Mouse (Mus musculus) natural killer cell, adult 2 months (primary cell): ENCODE results near the gene Cemip2.

Experiments
- DNase-seq, 2 experiments: peaks; one replicate each; pipeline ENCODE4 v3.0.0; 2022; ENCODE audit warnings: low spot score in 2 of 2

Gene Cemip2

GRCm38 (mm10) chr19:21779106-21779505 is 964 bp downstream of the Cemip2 start:
- no peak for DNase-seq

- DNase-seq = no peak
Observed at GRCm38 (mm10) chr19:21780663-21781062, 2.5 kb downstream of the Cemip2 start.

GRCm38 (mm10) chr19:21781066-21781786 is 3.1 kb downstream of the Cemip2 start:
- DNase-seq = no peak

GRCm38 (mm10) chr19:21781787-21782432 is 3.8 kb downstream of the Cemip2 start:
- no peak for DNase-seq

- no peak for DNase-seq
Observed at GRCm38 (mm10) chr19:21783717-21784116, 5.6 kb downstream of the Cemip2 start.

- DNase-seq = no peak
Observed at GRCm38 (mm10) chr19:21784331-21785131, 6.4 kb downstream of the Cemip2 start.

GRCm38 (mm10) chr19:21785132-21785528 is 7.0 kb downstream of the Cemip2 start:
- DNase-seq = peak in 1 of 2 experiments; percentile 10

- DNase-seq = no peak
Observed at GRCm38 (mm10) chr19:21787004-21787480, 8.9 kb downstream of the Cemip2 start.

- no peak for DNase-seq
Observed at GRCm38 (mm10) chr19:21788999-21789398, 10.9 kb downstream of the Cemip2 start.

GRCm38 (mm10) chr19:21789676-21790075 is 11.5 kb downstream of the Cemip2 start:
- DNase-seq = no peak

GRCm38 (mm10) chr19:21791386-21791785 is 13.2 kb downstream of the Cemip2 start:
- no peak for DNase-seq

GRCm38 (mm10) chr19:21791826-21792225 is 13.7 kb downstream of the Cemip2 start:
- DNase-seq = no peak

GRCm38 (mm10) chr19:21792587-21793175 is 14.5 kb downstream of the Cemip2 start:
- no peak for DNase-seq

- no peak for DNase-seq
Observed at GRCm38 (mm10) chr19:21794569-21794968, 16.4 kb downstream of the Cemip2 start.

GRCm38 (mm10) chr19:21796333-21796732 is 18.2 kb downstream of the Cemip2 start:
- DNase-seq = no peak

GRCm38 (mm10) chr19:21798700-21799099 is 20.6 kb downstream of the Cemip2 start:
- no peak for DNase-seq

- DNase-seq = no peak
Observed at GRCm38 (mm10) chr19:21799410-21800373, 21.6 kb downstream of the Cemip2 start.

GRCm38 (mm10) chr19:21804488-21804887 is 26.3 kb downstream of the Cemip2 start:
- no peak for DNase-seq

GRCm38 (mm10) chr19:21805305-21805704 is 27.2 kb downstream of the Cemip2 start:
- DNase-seq = no peak

GRCm38 (mm10) chr19:21810135-21810534 is 32.0 kb downstream of the Cemip2 start:
- no peak for DNase-seq

GRCm38 (mm10) chr19:21813560-21813959 is 35.4 kb downstream of the Cemip2 start:
- DNase-seq = no peak
